In the genomic region with DNA sequence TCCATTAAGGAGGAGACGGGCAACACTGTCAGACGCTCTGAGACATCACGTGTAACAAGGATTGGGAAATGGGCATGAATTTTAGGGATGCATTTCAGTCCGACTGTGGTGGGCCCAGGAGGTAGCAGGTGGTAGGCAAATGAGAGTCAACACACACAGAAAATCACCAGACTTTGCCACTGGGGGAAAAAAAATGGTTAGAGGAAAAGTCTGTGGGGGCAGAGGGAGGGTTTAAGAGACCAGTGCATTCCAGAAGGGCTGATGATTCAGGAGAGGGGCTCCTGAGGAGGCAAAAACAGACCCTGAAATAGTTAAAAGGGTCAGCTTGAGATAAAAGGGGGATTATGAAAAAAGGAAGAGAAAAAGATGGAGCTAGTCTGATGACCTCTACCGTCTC, we compare ENCODE assay signal across 8 mouse cellular contexts. TPM values are rescaled to one million over a fixed set of nuclear protein-coding genes. Genes with fewer than 3 reads are reported as not detected.
DNase-seq lines count a peak whose midpoint lies in the region; ATAC-seq and TF ChIP-seq lines count a peak whose summit lies in the region.

No protein-coding gene starts in this region.

- H3K36me3 ChIP-seq in heart, embryonic 15.5 days: no peaks in the 10 kb centered on the region
- H3K36me3 ChIP-seq in G1E (replicated peaks): peaks cover 28% of the 10 kb centered on the region
- no peaks in the 10 kb centered on the region for H3K36me3 ChIP-seq in forebrain, postnatal 0 days (ENCODE audit: insufficient read depth)
- H3K36me3 ChIP-seq in liver, postnatal 0 days (replicated peaks; ENCODE audit: insufficient read depth, low read length): no peaks in the 10 kb centered on the region

- H3K9ac ChIP-seq in heart, embryonic 15.5 days: no peak overlapping the region
- H3K9ac ChIP-seq in forebrain, postnatal 0 days: peak overlapping the region; percentile 92
- H3K9ac ChIP-seq in liver, postnatal 0 days (replicated peaks): no peak overlapping the region; the same call in 1 of the 2 replicates

- TF ChIP-seq CTCF in G1E (IDR thresholded peaks at IDR 0.05; ENCODE audit: low read depth, low read length): no peak
- TF ChIP-seq CTCF in forebrain, postnatal 0 days (IDR thresholded peaks at IDR 0.05; ENCODE audit: low read depth): no peak
- no peak for TF ChIP-seq CTCF in liver, postnatal 0 days (IDR thresholded peaks at IDR 0.05; ENCODE audit: low read depth)

- no peak for DNase-seq in heart, adult 18-20 months
- no peak for DNase-seq in G1E (ENCODE audit: low spot score)
- DNase-seq in forebrain, postnatal 0 days: no peak
- DNase-seq in liver, postnatal 0 days: no peak
- DNase-seq in natural killer cell, adult 2 months (ENCODE audit: low spot score in 2 of 2): no peak
- DNase-seq in urinary bladder, postnatal 14 days (ENCODE audit: low spot score): no peak

- H3K9me3 ChIP-seq in heart, embryonic 15.5 days (replicated peaks): no peaks in the 10 kb centered on the region
- H3K9me3 ChIP-seq in G1E (replicated peaks): no peaks in the 10 kb centered on the region
- H3K9me3 ChIP-seq in forebrain, postnatal 0 days (ENCODE audit: low read length): no peaks in the 10 kb centered on the region
- no peaks in the 10 kb centered on the region for H3K9me3 ChIP-seq in liver, postnatal 0 days (ENCODE audit: low read length)

- ATAC-seq in heart, embryonic 15.5 days (replicated peaks; ENCODE audit: insufficient number of reproducible peaks, insufficient read depth, low FRiP score, low read depth): no peak
- no peak for ATAC-seq in G1E (ENCODE audit: extremely low read depth, insufficient number of reproducible peaks, low FRiP score, poor library complexity, severe bottlenecking)
- ATAC-seq in forebrain, postnatal 0 days: no peak
- no peak for ATAC-seq in liver, postnatal 0 days
- ATAC-seq in activated CD4-positive, CD25-positive, alpha-beta regulatory T cell, adult 4 months: no peak

- 82% methylated on average over 5 of the region's 5 CpGs for WGBS in heart, embryonic 15.5 days
- WGBS in forebrain, postnatal 0 days: 49% methylated on average over 5 of the region's 5 CpGs
- WGBS in liver, postnatal 0 days (ENCODE audit: insufficient replicate concordance): 76% methylated on average over 5 of the region's 5 CpGs

- no peaks in the 10 kb centered on the region for H3K27me3 ChIP-seq in heart, embryonic 15.5 days
- no peaks in the 10 kb centered on the region for H3K27me3 ChIP-seq in G1E (ENCODE audit: insufficient read depth, low read length)
- no peaks in the 10 kb centered on the region for H3K27me3 ChIP-seq in forebrain, postnatal 0 days (ENCODE audit: insufficient read depth, low read length)
- no peaks in the 10 kb centered on the region for H3K27me3 ChIP-seq in liver, postnatal 0 days (ENCODE audit: insufficient read depth, low read length)

- peak overlapping the region; percentile 77 for H3K4me2 ChIP-seq in heart, embryonic 15.5 days
- peak overlapping the region; percentile 54 for H3K4me2 ChIP-seq in forebrain, postnatal 0 days (ENCODE audit: low read depth)
- H3K4me2 ChIP-seq in liver, postnatal 0 days (ENCODE audit: low read depth, low read length): peak overlapping the region; percentile 85

- H3K4me3 ChIP-seq in heart, embryonic 15.5 days: peak overlapping the region; percentile 86; the same call in 1 of the 2 replicates
- peak overlapping the region; percentile 78; the same call in 1 of the 2 replicates for H3K4me3 ChIP-seq in G1E (ENCODE audit: low read depth, low read length)
- peak overlapping the region; percentile 79 for H3K4me3 ChIP-seq in forebrain, postnatal 0 days (ENCODE audit: low read depth, low read length)
- peak overlapping the region; percentile 92; the same call in 1 of the 2 replicates for H3K4me3 ChIP-seq in liver, postnatal 0 days (ENCODE audit: low read depth, low read length)

- H3K27ac ChIP-seq in heart, embryonic 15.5 days: no peak overlapping the region
- H3K27ac ChIP-seq in forebrain, postnatal 0 days (ENCODE audit: low read depth, low read length): no peak overlapping the region
- no peak overlapping the region for H3K27ac ChIP-seq in liver, postnatal 0 days (ENCODE audit: low read depth)

- peaks cover 8% of the 10 kb centered on the region for H3K4me1 ChIP-seq in heart, embryonic 15.5 days (replicated peaks)
- H3K4me1 ChIP-seq in G1E (ENCODE audit: insufficient read depth, low read depth, low read length): peaks cover 34% of the 10 kb centered on the region
- peaks cover 16% of the 10 kb centered on the region; the same call in 1 of the 2 replicates for H3K4me1 ChIP-seq in forebrain, postnatal 0 days (ENCODE audit: insufficient read depth)
- H3K4me1 ChIP-seq in liver, postnatal 0 days (ENCODE audit: insufficient read depth): peaks cover 12% of the 10 kb centered on the region

- no peak for TF ChIP-seq EP300 in liver, postnatal 0 days (IDR thresholded peaks at IDR 0.05; ENCODE audit: low read depth)

RNA-seq across cellular contexts. Expression of a gene that starts 1.2 kb away (rescaled TPM):
- polyA plus RNA-seq in heart, embryonic 15.5 days (2015; fragmentation: Nextera tagmentation; extraction: Ambion mirVana): 26.4 and 31.5 TPM in 2 replicates
- total RNA-seq in heart, adult 18-20 months (2021): 10 to 100 TPM; 23.8 to 33.2 TPM
- total RNA-seq in G1E (2014; fragmentation: Nextera tagmentation) (47.3 and 64.1 TPM in 2 replicates), G1E (2017) (48.4 and 49.6 TPM in 2 replicates)
- 2.8 and 4.1 TPM in 2 replicates for polyA plus RNA-seq in G1E (2012)
- total RNA-seq in forebrain, postnatal 0 days (2014; rRNA removed): 106 and 134 TPM in 2 replicates
- 121 and 184 TPM in 2 replicates for polyA plus RNA-seq in forebrain, postnatal 0 days (2015; fragmentation: Nextera tagmentation; extraction: Ambion mirVana)
- polyA plus RNA-seq in liver, postnatal 0 days (2015; fragmentation: Nextera tagmentation; extraction: Ambion mirVana): 14.8 and 16.0 TPM in 2 replicates
- polyA plus RNA-seq in activated CD4-positive, CD25-positive, alpha-beta regulatory T cell, adult 4 months (2017; shearing (Covaris generic)): 10 to 100 TPM; 47.7 to 60.0 TPM

RNA-seq across cellular contexts. Expression of a gene that starts 13.9 kb away (rescaled TPM):
- 56.3 and 58.4 TPM in 2 replicates for polyA plus RNA-seq in heart, embryonic 15.5 days (2015; fragmentation: Nextera tagmentation; extraction: Ambion mirVana)
- total RNA-seq in heart, adult 18-20 months (2021): 10 to 100 TPM; 24.2 to 30.8 TPM
- total RNA-seq in G1E (2014; fragmentation: Nextera tagmentation): 11.6 and 29.6 TPM in 2 replicates
- 26.4 and 28.8 TPM in 2 replicates for total RNA-seq in G1E (2017)
- polyA plus RNA-seq in G1E (2012): 2.4 and 3.5 TPM in 2 replicates
- total RNA-seq in forebrain, postnatal 0 days (2014; rRNA removed): 202 and 208 TPM in 2 replicates
- 228 and 234 TPM in 2 replicates for polyA plus RNA-seq in forebrain, postnatal 0 days (2015; fragmentation: Nextera tagmentation; extraction: Ambion mirVana)
- polyA plus RNA-seq in liver, postnatal 0 days (2015; fragmentation: Nextera tagmentation; extraction: Ambion mirVana): 14.6 and 15.1 TPM in 2 replicates
- 10 to 100 TPM; 11.7 to 13.4 TPM for polyA plus RNA-seq in activated CD4-positive, CD25-positive, alpha-beta regulatory T cell, adult 4 months (2017; shearing (Covaris generic))
